Mouse (Mus musculus) adrenal gland, postnatal 25 days (tissue): ENCODE measurements around the gene Cux1. TPM values are rescaled to one million over a fixed set of nuclear protein-coding genes. Genes with fewer than 3 reads are reported as not detected.

Experiments used
- DNase-seq: peaks from one replicate; pipeline ENCODE4 v3.0.0; 2021; ENCODE audit warnings: mixed read lengths
- total RNA-seq: library from RNA; stranded (reverse); gene quantifications from 2 replicates; pipeline ENCODE4 v1.2.3, GENCODE M21; 2021

Gene Cux1
- total RNA-seq, 1 experiment from 2014 or later: 109 TPM

GRCm38 (mm10) chr5:136422948-136423347, 144.3 kb downstream of the Cux1 start:
- DNase-seq: no peak

GRCm38 (mm10) chr5:136421885-136422284, 145.4 kb downstream of the Cux1 start:
- peak; percentile 11 for DNase-seq

- DNase-seq: no peak
Measured at GRCm38 (mm10) chr5:136421316-136421715, 146.0 kb downstream of the Cux1 start.

GRCm38 (mm10) chr5:136420342-136420741, 146.9 kb downstream of the Cux1 start:
- no peak for DNase-seq

- DNase-seq: no peak
Measured at GRCm38 (mm10) chr5:136417891-136418290, 149.4 kb downstream of the Cux1 start.

- no peak for DNase-seq
Measured at GRCm38 (mm10) chr5:136414479-136414878, 152.8 kb downstream of the Cux1 start.

GRCm38 (mm10) chr5:136410681-136411181, 156.6 kb downstream of the Cux1 start:
- no peak for DNase-seq

GRCm38 (mm10) chr5:136406357-136406756, 160.9 kb downstream of the Cux1 start:
- DNase-seq: no peak

GRCm38 (mm10) chr5:136403565-136403961, 163.7 kb downstream of the Cux1 start:
- DNase-seq: peak; percentile 35

- no peak for DNase-seq
Measured at GRCm38 (mm10) chr5:136402622-136403564, 164.4 kb downstream of the Cux1 start.

- no peak for DNase-seq
Measured at GRCm38 (mm10) chr5:136398706-136399105, 168.6 kb downstream of the Cux1 start.

GRCm38 (mm10) chr5:136396699-136397098, 170.6 kb downstream of the Cux1 start:
- DNase-seq: no peak

GRCm38 (mm10) chr5:136396256-136396655, 171.0 kb downstream of the Cux1 start:
- DNase-seq: no peak

- no peak for DNase-seq
Measured at GRCm38 (mm10) chr5:136395600-136396195, 171.6 kb downstream of the Cux1 start.

GRCm38 (mm10) chr5:136394517-136395212, 172.6 kb downstream of the Cux1 start:
- no peak for DNase-seq

GRCm38 (mm10) chr5:136393621-136394020, 173.7 kb downstream of the Cux1 start:
- DNase-seq: no peak

- DNase-seq: no peak
Measured at GRCm38 (mm10) chr5:136386757-136387156, 180.5 kb downstream of the Cux1 start.

GRCm38 (mm10) chr5:136385161-136385560, 182.1 kb downstream of the Cux1 start:
- DNase-seq: no peak

GRCm38 (mm10) chr5:136382261-136383005, 184.9 kb downstream of the Cux1 start:
- DNase-seq: no peak

GRCm38 (mm10) chr5:136379405-136379804, 187.9 kb downstream of the Cux1 start:
- DNase-seq: no peak

- no peak for DNase-seq
Measured at GRCm38 (mm10) chr5:136377101-136377500, 190.2 kb downstream of the Cux1 start.

GRCm38 (mm10) chr5:136375350-136375749, 191.9 kb downstream of the Cux1 start:
- no peak for DNase-seq
